Mouse (Mus musculus) myocyte (in vitro differentiated cells): ENCODE measurements around the gene Atg2a.

Source experiments
- CEBPB ChIP-seq: IDR thresholded peaks from 2 replicates; pipeline ENCODE4 v1.6.1; 2011; ENCODE audit warnings: mild to moderate bottlenecking, moderate library complexity; ENCODE audit not compliant: poor library complexity, insufficient read depth, severe bottlenecking
- E2F4 ChIP-seq: IDR thresholded peaks from one replicate; pipeline ENCODE4 v1.6.1; 2011; ENCODE audit warnings: mild to moderate bottlenecking, control low read depth, moderate library complexity; ENCODE audit not compliant: insufficient read depth
- MAX ChIP-seq: IDR thresholded peaks from one replicate; pipeline ENCODE4 v1.6.1; 2011; ENCODE audit warnings: low read depth, mild to moderate bottlenecking, control low read depth
- MYOD1 ChIP-seq, 3 experiments: IDR thresholded peaks; one replicate each; pipeline ENCODE4 v1.6.1; 2011; ENCODE audit warnings: control low read depth in 2 of 3, low read depth in 2 of 3, mild to moderate bottlenecking in 2 of 3, moderate library complexity in 1 of 3; ENCODE audit not compliant: insufficient read length in 2 of 3, control insufficient read depth in 1 of 3
- MYOG ChIP-seq, 3 experiments: IDR thresholded peaks; one replicate each; pipeline ENCODE4 v1.6.1; 2011; ENCODE audit warnings: control low read depth in 2 of 3, low read depth in 2 of 3, mild to moderate bottlenecking in 2 of 3; ENCODE audit not compliant: insufficient read length in 2 of 3, control insufficient read depth in 1 of 3, insufficient read depth in 1 of 3
- POLR2A ChIP-seq: IDR thresholded peaks from one replicate; pipeline ENCODE4 v1.6.1; 2011; ENCODE audit warnings: low read depth, mild to moderate bottlenecking, control low read depth, moderate library complexity; ENCODE audit not compliant: insufficient read length
- POLR2AphosphoS2 ChIP-seq: IDR thresholded peaks from one replicate; pipeline ENCODE4 v1.6.1; 2011; ENCODE audit warnings: low read depth, control low read depth; ENCODE audit not compliant: insufficient read length
- SRF ChIP-seq: IDR thresholded peaks from one replicate; pipeline ENCODE4 v1.6.1; 2011; ENCODE audit warnings: low read depth; ENCODE audit not compliant: control insufficient read depth, insufficient read length
- TCF12 ChIP-seq: IDR thresholded peaks from one replicate; pipeline ENCODE4 v1.6.1; 2011; ENCODE audit warnings: mild to moderate bottlenecking, control low read depth; ENCODE audit not compliant: poor library complexity, insufficient read depth, severe bottlenecking
- USF1 ChIP-seq: IDR thresholded peaks from one replicate; pipeline ENCODE4 v1.6.1; 2011; ENCODE audit warnings: low read depth, mild to moderate bottlenecking, control low read depth, moderate library complexity

GRCm38 (mm10) chr19:6240136-6240535 lies 1.3 kb upstream of the Atg2a start:
- TF ChIP-seq POLR2A: no peak
- TF ChIP-seq MYOD1 (IDR thresholded peaks at IDR 0.05; ENCODE audit: control insufficient read depth in 1 of 3, insufficient read length in 2 of 3, low read depth in 2 of 3): no peak
- TF ChIP-seq POLR2AphosphoS2: no peak
- TF ChIP-seq TCF12: no peak
- TF ChIP-seq USF1: no peak
- TF ChIP-seq MAX: no peak
- TF ChIP-seq MYOG (IDR thresholded peaks at IDR 0.05; ENCODE audit: control insufficient read depth in 1 of 3, insufficient read depth in 1 of 3, insufficient read length in 2 of 3, low read depth in 2 of 3): no peak
- TF ChIP-seq CEBPB: no peak
- no peak for TF ChIP-seq E2F4
- TF ChIP-seq SRF: no peak
